ENCODE assay signal across 15 mouse cellular contexts in the genomic region with DNA sequence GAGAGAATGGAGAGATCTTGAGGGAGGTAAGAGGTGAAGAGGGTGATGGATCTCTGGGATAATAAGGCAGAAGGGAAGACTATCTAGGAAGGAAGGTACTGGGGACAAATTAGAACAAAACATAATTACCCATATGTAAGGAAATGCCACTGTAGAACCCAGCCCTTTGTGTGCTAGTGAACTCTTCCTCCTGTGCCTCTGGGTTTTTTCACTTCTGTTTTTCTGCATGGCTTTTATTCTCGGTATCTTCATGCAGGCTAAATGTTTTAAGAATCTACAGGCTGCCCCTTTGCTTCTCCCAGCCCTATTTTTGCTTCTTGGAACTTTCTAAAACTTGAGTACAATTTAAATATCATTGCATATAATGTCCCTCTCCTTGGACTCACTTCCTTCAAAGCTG.
"Had no signal": no experiment of that assay in that cellular context is flagged by ENCODE, and none has a peak within 500 bp of the region (broad histone marks: within the 10 kb centered on the region; RNA-seq: fewer than 3 reads in every experiment).

No protein-coding gene starts in this region.

- H3K9ac ChIP-seq: liver, embryonic 13.5 days; midbrain, embryonic 13.5 days had no signal

- H3K36me3 ChIP-seq: liver, embryonic 13.5 days; midbrain, embryonic 10.5 days; midbrain, embryonic 13.5 days had no signal

- ATAC-seq: midbrain, embryonic 13.5 days had no signal

- H3K4me1 ChIP-seq: liver, embryonic 13.5 days; megakaryocyte, embryonic 14.5 days; midbrain, embryonic 10.5 days; midbrain, embryonic 13.5 days had no signal

- H3K4me2 ChIP-seq: liver, embryonic 13.5 days; midbrain, embryonic 13.5 days had no signal

- H3K27ac ChIP-seq: layer of hippocampus, adult 2 months; liver, embryonic 13.5 days; midbrain, embryonic 10.5 days; midbrain, embryonic 13.5 days; stomach, postnatal 0 days had no signal

- H3K9me3 ChIP-seq: liver, embryonic 13.5 days; midbrain, embryonic 10.5 days; midbrain, embryonic 13.5 days had no signal

- H3K27me3 ChIP-seq: liver, embryonic 13.5 days; megakaryocyte, embryonic 14.5 days; midbrain, embryonic 13.5 days had no signal

- DNase-seq: kidney, adult 9 months; kidney, postnatal 25 days; layer of hippocampus, adult 9-11 months; liver, embryonic 13.5 days; lung, adult 2 months; lung, postnatal 14 days; lung, postnatal 4 days; thymus, adult 2 months; thymus, postnatal 14 days; thymus, postnatal 4 days had no signal

- H3K4me3 ChIP-seq: layer of hippocampus, adult 2 months; liver, embryonic 13.5 days; megakaryocyte, embryonic 14.5 days; midbrain, embryonic 10.5 days; midbrain, embryonic 13.5 days had no signal
